Mouse (Mus musculus): ENCODE results near the gene Capn7.

- TF ChIP-seq RCOR1 (conservative IDR thresholded peaks at IDR 0.05; ENCODE audit: low read depth, low read length) (no peak), CHD1 (IDR thresholded peaks at IDR 0.05; ENCODE audit: low read depth, low read length) (no peak), SIN3A (IDR thresholded peaks at IDR 0.05; ENCODE audit: low read length) (no peak), CTCF (conservative IDR thresholded peaks at IDR 0.05 in 1 of 2, IDR thresholded peaks at IDR 0.05 in 1 of 2; ENCODE audit: low read depth in 2 of 2, low read length in 2 of 2) (peak; percentile 46 to 80; a peak in 3 of 4 replicates)
These were observed 11.6 kb upstream of the Capn7 start for GRCm38 (mm10) chr14:31324851-31325250.
